Mouse (Mus musculus) bone marrow, adult 2 months (tissue): ENCODE measurements at regions not wholly inside any gene's neighbourhood (a gene's known extent, or its start where the extent isn't known, plus 50 kb on each side); places are given as distances from the start of the nearest gene placed in this dataset.

Experiments
- CTCF ChIP-seq: fragments of 200-500 bp; IDR thresholded peaks from 2 replicates; pipeline ENCODE4 v1.5.1; 2011; ENCODE audit warnings: low read length, control low read depth; ENCODE audit not compliant: control insufficient read depth, insufficient read depth
- POLR2A ChIP-seq: fragments of 200-500 bp; IDR thresholded peaks from 2 replicates; pipeline ENCODE4 v1.6.1; 2011; ENCODE audit warnings: low read depth, mild to moderate bottlenecking, control low read depth, low read length, borderline replicate concordance; ENCODE audit not compliant: control insufficient read depth

DNA sequence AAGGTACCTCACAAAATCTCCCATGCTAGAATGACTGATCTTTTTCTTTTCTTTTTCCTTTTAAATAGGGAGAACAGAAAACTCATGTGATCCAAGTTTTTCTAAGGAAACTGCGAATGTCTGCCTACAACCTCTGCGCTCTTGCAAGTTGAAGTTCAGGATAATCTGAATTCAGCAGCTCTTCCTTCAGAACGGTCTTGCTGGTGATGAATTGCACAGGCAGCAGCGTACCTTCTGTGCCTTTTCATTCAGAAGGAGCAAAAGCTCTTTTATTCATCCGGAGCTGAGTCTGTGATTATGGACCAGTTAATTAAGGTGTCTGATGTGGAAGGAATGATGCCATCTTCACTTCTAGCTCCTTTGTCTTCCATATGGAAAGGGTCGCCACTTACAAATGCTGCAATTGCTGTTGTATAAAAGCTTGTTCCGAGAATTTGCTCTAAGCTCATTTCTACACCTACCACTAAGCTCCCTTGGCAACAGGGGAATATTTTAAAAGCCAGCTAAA lies 353.9 kb downstream of the Zpld1 start:
- TF ChIP-seq POLR2A (no peak), CTCF (no peak)
